Mouse (Mus musculus) liver, adult (tissue): ENCODE measurements around the gene Tex2.

ENCODE experiments used
- GATA4 ChIP-seq: IDR thresholded peaks from 2 replicates; pipeline ENCODE4 v1.6.1; 2014; ENCODE audit warnings: mild to moderate bottlenecking, low read length; ENCODE audit not compliant: insufficient replicate concordance

Gene Tex2

DNA sequence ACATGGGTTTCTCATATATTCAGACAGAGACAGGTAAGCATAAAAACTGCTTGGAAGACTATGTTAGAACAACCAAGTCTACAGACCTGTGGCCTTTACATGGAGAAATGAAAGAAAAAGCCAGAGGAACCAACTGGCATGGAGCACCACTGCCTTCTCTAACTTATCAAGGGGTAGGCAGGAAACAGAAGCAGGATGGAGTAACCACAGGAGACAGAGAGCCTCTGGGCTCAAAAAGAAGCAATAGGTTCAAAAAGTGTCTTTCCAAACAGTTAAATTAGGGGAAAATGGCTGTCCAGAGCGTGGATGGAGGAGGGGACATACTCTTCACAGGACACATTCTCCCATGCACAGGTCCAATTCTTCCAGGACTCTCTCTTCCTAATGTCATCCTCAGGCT, 141.6 kb downstream of the Tex2 start:
- no peak for TF ChIP-seq GATA4

DNA sequence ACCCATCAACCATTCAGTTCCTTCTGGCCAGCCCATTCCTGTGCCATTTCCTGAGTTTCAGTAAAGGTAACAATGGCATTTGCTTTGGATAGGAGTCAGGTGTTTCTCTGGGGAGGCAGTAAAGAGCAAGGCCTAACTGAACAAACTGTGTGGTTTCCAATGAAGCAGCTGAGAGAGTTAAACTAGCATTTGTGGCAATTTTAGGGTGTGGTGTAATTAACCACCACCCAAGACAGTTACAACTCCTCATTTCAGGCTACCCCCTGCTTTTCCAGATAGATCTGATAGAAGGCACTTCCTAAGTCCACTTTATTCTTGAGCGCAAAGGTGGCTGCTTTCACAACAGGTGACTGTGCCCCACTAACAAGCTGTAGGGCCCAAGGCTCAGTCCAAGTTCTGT, 144.7 kb downstream of the Tex2 start:
- TF ChIP-seq GATA4, result no peak

DNA sequence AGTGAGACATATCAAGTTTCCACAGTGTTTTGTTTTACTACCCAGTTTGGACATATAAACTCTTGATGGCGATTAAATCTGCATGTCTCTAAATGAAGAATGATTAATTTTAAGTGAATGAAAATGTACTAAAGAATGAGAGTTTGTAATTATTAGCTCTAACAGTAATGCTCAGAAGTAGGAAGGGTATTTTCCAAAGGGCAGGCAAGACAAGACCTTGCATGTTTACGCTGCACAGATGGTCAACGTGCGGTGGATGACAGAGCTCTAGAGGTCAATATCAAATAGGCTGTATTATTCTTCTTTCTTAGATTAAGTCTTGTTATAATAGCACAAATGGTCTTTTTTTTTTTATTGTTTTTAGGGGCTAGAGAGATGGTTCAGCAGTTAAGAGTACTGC, 147.3 kb downstream of the Tex2 start:
- no peak for TF ChIP-seq GATA4

DNA sequence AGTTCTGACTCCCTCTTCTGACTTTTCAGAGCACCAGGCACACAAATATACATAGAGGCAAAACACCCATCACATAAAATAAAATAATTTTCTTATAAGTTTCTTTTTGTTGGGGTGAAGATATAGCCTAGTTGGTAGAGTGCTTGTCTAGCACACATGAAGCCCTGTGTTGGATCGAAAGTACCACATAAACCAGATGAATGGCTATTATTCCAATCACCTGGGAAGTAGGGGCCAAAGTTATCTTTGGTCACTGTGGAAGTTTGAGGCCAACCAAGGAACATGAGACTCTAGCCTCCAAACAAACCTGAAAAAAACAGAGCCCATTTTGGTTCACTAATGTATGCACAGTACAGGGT, 147.7 kb downstream of the Tex2 start:
- no peak for TF ChIP-seq GATA4

DNA sequence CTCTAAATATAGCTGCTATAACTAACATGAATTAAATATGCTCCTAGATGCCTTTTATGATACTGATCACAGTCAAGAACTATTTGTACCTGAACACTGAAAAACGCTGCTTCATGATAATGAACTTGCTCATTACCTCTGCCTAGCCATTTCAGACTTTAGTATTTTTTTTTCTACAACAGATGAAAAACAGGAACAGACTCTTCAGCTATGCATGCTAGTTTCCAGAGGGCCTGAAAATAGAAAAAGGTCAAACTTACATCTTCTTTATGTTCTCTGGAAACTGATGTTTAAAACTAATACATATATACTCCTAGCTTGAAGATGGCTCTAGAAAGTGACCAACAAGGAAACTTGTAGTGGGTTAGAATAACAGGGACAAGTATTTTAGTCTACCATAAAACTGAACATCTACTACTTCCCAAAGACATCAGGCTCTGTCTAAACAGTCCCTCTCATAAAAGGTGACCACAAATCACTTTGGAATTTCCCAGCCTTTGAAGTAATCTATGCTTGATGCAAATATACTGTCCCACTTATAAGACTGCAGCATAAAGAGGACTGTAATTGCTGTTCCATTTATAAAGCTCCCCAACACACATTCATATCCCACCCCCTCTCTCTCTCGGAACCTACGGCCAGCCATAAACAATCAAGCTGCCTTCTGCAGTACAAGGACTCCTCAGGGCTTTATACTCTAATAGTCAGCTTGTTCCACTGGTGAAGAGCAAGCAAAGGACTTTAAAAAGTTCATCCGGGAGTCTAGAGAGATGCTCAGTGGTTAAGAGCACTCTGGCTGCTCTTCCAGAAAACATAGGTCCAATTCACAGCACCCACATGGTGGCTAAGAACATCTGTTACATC, 148.3 kb downstream of the Tex2 start:
- no peak for TF ChIP-seq GATA4

DNA sequence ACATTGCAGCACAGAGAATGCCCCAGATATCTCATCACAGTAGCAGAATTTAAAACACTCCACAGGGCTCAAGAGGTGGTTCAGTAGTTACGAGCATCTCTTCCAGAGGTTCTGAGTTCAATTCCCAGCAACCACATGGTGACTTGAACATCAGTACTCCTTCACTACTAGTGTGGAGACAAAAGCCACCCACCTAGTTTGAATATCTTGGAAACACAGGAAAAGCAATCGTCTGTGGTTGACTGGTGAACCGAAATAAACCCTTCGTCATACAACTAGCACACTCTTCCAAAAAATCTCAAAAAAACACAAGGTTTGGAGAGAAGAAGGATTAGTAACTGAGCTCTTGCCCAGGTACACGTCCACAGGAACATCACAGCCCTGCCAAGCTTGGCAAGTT, 149.4 kb downstream of the Tex2 start:
- no peak for TF ChIP-seq GATA4

DNA sequence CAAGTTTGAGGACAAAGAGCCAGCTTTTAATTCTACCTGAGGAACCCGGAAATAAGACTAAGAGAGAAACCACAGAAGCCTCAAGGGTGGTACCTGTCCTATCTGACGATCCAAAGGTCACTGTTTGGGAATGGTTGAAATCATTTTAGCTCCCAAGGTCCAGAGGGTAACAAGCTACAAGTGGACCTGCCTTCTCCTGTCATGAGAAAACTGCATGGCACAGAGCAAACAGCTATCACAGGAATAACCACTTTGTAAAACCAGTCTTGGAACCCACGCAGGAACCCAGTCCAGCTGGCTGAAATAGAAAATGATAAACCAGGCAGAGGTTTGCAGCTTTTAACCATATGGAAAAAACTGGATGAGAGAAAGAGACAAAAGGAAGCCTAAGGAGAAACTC, 150.9 kb downstream of the Tex2 start:
- TF ChIP-seq GATA4, result no peak; the same call in 1 of the 2 replicates

DNA sequence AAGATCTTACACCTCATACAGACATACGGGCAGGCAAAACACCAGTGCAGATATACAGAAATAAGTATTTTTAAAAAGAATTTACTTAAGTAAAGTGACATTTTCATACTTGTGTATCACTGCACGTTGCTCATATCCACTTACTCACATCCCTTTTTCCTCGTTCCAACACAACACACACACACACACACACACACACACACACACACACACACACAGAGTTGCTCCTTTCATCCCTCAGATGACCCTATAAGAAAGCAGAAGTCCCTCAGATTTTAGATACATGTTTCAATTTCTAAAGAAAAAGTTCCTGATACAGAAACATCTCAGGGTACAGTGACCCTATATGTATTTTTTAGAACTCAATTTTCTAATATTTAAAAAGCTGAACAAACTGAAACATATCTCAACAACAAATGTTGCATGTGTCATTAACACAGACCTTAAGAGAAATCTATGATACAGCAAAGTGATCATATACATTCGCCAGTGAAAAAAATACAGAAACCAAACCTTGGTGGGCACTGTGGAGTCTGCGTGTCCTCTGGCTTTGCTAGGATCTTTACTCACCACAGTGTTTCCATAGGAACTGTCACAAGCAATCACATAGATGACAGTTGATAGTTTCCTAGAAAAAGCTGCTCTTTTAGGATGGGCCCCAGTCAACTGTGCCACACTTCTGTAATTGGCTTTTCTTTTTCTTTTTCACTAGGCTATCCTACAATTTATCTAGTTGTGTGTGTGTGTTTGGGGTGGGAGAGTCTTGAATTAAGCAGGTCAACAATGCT, 151.9 kb downstream of the Tex2 start:
- no peak for TF ChIP-seq GATA4

DNA sequence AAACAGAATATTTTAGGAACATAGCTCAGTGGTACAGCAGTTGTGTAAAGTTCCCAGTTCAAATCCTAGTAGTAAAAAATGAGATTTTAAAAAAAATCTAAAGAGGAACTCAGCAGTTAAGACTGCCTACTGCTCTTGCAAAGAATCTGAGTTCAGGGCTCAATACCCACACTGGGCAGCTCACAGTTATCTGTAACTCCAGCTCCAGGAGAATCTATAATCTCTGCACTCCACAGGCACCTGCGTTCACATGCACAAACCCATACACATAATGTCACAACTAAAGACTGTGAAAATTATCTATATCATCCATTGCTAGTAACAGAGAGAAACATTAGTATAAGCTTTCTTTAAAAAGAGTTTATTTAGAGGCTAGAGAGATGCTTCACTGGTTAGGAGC, 152.6 kb downstream of the Tex2 start:
- no peak for TF ChIP-seq GATA4

DNA sequence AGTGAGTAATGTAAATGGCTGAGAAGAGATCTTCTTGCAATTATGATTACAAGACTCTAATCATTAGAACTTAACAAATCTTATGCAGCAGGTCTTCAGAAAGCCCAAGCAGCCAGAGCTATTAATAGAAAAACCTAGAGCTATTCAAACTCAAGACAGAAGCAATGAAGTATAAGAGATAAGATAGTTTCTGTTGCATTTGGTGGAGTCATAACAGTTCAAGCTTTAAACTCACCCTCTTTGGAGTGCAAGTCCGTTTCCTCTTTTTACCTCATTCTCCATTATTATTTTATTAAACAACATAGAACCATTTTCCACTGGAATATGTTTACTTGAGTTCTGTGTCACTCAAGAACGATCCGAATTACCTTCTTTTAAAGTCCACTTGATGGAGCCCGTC, 154.7 kb downstream of the Tex2 start:
- TF ChIP-seq GATA4, result no peak
